Mouse (Mus musculus) spleen, postnatal 10 days (tissue): ENCODE results near the gene Kctd11.
"Not testable (repeated sequence)": the region's sequence is repeated elsewhere in the genome, so short reads cannot be mapped to it uniquely, and the experiment has no call there.

Source experiments
- DNase-seq, 2 experiments: peaks; one replicate each; pipeline ENCODE4 v3.0.0; 2021 to 2022; ENCODE audit warnings: low spot score in 2 of 2

Kctd11 gene

DNA sequence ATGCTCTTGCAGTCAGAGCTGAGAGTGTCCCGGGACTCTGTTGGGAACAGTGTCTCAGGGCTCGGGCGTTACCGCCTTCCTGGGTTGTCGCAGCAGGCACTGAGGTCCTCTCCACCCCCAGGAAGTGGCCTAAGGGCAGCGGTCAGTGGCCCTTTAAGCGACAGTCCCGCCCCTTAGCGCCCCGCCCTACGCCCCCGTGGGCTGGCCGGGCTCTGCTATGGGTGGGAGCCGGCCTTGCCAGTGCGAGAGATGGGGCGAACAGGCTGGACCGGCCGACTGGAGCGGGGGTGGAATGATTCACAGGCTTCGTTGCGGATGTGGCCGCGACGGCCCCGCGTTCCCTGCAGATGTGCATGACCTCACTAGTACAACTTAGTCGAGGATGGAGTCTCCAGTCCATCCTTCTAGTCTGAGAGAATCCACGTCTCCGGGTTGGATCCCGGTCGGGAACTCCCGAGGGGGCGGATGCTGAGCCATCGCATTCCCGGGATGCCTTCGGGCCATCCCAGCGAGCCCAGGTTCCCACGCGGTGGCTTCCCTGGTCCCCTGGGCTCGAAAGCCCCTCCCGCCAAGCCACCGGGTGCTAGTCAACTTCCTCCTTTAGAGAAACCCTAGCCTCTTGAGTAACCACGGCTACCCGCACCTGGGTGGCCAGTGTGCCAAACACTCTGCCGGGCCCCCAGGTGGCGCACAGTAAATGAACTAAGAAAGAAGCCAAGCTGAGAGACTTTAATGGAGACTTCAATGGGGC is at the start of gene Kctd11:
TSS of gene Kctd11 (minus strand) at position 554 of the 751 bp plus-strand sequence.
- DNase-seq = peak; percentile 77 to 85

DNA sequence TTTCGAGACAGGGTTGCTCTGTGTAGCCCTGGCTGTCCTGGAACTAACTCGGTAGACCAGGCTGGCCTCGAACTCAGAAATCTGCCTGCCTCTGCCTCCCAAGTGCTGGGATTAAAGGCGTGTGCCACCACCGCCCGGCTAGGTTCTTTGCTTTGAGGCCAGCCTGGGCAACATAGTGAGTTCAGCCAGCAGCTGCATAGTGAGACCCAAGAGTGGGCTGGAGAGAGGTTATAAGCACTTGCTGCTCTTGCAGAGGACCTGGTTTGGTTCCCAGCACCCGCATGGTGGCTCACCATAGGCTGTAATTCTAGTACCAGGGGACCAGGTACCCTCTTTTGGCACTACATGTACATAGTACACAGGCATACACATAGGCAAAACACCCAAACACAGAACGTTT is 49.0 kb upstream of the Kctd11 start:
- DNase-seq = not testable (repeated sequence)

DNA sequence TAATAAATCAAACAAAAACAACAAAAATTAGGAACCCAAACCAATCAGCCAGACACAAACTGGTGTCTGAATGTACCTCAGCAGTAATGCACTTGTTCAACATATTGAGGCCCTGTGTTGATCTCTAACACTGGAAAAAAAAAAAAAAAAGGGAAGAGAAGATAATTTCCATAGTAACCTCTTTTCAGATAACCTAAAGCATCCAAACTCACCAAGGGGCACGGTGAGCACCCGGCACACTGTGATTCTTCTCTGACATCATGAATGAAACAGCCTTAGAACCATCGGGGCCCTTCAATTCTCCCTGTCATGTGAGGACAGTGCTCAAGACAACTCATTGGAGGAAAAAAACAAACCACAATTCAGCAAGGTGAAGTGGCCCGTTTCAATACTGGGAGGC is 48.5 kb upstream of the Kctd11 start:
- no peak for DNase-seq

DNA sequence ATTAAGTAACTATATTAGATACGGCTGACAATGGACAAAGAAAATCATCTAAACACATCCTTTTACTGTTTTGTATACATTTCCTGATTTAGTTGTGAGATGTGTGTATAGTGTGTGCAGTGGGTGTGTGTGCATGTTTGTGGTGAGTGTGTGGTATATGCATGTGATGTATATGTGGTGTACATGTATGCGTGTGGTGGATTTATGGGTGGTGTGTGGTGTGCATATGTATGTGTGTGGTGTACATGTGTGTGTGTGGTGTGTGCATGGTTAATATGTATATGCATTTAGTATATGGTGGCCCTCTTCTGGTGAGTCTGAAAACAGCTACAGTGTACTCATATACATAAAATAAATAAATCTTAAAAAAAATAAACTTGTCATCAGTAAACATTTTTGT is 46.3 kb upstream of the Kctd11 start:
- DNase-seq = no peak

DNA sequence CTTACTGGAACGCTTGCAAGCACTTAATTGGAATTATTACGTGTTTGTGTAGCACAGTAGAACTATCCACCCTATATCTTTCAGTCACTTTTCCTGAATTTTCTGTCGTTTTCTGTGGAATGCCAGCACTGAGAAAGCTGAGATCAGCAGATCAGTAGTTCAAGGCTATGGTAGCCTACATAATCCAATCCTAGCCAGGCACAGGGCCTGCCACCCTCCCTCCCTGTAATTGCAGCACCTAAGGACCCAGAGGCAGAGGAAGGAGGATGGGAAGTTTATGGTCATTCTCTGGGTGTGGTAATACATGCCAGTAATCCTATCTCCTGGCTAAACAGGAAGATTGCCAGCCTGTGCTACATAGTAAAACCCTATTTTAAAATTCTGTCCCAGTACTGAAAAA is 41.6 kb upstream of the Kctd11 start:
- no peak for DNase-seq

DNA sequence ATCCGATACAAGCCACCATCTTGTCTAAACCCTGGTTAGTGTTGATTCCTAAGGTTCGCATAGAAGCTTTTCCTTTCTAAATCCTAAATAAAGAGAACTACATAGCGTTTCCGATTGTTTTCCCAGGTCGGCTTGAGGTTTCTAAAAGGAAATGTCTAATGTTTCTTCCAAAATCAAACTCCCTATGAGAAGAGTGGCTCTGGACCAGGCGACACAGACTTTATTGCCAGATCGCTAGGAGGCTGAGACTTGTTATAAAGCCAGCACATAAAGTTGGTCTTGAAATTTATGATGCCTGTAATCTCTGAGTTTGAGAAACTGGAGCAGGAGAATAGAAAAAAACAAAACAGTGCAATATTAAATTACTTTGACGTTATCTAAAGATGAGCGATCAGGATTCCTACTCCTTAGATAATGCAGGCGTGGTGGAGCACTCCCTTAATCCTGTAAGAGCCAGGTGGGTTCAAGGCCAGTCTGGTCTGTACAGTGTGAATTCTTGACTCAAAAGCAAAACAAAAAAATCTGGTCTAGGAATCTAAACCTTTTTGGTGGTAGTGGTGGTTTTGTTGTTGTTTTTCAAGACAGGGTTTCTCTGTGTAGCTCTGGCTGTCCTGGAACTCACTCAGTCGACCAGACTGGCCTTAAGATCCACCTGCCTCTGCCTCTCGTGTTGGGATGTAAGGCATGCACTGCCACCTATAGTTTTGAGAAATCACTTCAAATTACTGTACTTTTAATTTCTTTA is 41.0 kb upstream of the Kctd11 start:
- DNase-seq = no peak

DNA sequence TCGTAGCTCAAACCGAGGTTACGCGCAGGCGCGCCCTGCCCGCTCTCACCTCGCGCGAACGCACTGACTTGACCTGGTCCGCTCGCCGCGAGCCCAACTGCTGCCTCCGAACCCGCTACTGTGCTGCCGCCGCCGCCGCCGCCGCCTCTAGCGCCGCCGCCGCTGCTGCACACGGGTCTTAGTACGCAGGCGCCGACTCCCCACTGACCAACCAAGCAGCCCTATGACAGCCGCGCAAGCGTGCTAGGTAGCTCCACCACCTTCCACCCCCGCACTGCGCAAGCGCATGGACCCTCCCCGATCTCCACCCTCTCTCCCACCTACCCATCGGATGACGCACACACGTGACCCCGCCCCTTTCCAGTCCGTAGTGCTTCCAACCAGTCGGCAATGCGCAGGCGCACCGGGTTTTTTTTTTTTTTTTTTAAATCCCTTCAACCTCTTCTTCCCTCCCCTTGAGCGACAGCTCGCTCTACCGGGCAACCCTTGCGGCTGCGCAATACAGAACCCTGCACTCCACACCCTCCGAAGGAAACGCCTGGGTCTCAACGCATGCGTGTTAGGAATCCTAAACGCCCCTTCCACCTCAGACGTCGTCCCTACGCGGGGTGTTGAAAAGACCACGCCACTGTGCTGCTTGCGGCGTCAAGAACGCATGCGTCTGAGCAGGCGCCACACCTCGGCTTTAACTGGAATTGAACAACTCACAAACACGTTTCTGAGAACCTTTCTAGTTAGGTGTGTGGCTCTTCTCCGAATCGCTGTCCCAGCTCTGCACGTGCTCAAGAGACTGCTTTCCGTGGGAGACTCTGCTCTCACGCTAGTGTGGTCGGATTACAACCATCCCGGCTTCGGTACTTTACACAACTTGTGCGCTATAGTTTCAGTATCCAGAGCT is 40.2 kb upstream of the Kctd11 start, which contains the start of gene Eif5a:
TSS of gene Eif5a (minus strand) at position 845 of the 898 bp plus-strand sequence.
- peak; percentile 100 for DNase-seq

DNA sequence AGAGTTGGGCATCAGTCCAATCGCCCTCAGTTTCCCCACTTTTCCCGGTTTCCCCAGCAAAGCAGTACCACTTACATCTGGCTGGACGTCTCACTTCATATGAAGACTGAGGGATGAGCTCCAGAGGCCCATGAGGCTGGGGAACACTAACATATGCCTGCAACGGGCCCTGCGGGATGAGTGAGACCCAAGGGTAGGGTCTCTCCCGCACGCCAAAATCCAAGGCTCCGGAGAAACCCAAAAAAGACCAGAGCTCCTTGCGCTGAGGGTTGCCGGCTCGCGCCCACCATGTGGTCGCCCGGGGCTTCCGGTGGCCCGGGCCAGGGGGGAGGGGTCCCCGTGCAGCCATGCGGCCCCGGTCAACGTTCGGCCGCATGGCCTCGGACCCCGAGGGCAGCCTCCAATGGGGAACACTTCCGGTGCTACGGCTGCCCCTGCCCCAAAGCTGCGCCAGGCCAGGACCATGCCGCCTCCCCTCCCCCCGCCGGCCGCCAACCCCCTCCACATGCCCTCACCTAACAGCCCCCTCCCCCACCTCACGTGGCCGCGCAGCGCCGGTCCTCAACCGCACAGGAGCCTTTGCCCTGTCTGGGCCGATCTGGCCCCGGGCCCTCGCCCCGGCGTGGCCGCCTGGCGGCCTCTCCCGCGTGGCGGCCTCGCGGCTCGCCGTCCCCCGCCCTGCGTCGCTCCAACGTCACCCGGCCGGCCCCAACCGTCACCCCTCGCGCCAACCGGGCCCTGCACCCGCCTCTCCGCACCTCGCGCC is 39.2 kb upstream of the Kctd11 start:
- peak in 1 of 2 experiments; percentile 66 for DNase-seq

DNA sequence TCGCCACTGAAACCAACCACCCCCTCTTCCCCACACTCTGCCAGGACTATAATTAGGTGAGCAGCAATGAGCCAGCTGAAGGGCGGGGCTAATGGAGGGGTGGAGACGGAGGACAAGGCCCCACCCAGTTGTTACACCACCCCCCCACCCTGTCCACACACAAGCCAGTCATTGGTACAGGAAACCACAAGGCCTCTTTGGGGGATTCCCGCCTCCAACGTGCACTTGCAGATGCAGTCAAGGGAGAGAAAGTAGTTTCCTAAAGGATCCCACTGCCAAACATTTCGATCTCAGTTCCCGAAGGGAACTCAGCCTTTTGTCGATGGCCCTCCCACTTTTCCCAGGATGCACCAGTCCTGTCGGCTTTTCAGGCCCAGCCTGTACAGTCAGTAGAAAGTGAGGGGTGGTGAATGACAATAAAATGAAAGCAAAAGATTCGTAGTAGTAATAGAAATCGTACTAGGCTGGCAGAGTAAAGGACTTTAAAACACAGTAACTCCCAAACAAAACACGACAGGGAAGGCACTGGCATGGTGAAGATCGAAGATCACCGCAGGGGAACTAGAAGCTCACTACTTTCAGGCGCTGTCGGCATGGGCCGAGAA is 38.6 kb upstream of the Kctd11 start:
- peak; percentile 88 to 94 for DNase-seq

DNA sequence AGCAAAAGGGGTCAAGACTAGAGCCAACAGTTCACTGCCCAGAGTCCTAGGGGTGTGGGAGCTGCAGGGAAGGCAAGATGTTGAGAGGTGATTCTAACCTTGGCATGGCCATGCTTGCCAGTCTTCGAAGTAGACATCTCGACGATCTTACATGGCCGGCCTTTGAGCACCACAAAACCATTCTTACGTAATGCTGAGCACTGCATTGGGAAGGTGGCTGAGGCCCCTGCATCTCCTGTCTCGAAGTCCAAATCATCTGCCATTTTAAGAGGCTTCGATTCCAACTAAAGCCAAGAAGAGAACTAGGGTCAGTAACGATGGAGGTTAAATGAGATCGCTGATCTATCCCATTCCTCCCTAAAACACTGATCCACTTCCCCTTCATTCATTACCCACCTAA is 37.8 kb upstream of the Kctd11 start:
- DNase-seq = peak in 1 of 2 experiments; percentile 31

DNA sequence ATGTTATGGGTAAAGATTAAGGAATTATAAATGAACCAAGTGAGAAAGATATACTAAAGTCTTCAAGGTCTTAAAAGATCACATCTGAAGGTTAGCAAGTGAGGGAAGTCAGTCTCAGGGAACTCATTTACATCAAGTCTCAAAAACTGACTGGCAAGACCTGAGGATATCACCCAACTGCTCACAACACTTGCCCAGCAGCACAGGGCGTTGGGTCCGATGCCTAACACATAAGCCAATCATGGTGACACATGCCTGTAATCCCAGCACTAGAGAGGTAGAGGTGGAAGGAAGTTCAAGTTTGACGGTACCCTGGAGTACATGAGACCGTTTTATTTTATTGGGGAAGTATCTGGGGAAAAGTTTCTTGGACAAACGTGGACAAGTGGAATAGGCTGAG is 36.9 kb upstream of the Kctd11 start:
- no peak for DNase-seq

DNA sequence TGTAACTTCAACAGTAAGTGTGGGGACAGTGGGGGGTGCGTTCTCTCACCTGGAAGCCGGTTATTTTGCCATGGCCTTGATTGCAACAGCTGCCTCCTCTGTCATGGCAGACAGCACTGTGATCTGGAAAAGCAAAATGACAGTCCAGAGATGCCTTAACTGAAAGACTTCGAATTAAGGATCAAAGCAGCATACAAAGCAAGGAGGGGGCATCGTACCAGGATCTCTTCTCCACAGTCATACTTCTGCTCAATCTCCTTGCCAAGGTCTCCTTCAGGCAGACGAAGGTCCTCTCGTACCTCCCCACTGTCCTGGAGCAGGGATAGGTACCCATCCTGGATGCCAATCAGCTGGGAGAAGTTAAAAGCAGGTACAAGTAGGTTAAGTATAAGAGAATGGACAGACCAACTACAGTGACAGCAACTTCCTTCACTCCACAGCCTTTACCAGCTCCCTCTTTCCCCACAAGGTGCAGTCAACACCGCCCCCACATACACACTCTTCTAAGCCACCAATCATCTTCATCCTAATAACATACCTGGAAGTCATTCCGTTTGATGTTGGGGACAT is 36.3 kb upstream of the Kctd11 start:
- peak in 1 of 2 experiments; percentile 23 for DNase-seq

DNA sequence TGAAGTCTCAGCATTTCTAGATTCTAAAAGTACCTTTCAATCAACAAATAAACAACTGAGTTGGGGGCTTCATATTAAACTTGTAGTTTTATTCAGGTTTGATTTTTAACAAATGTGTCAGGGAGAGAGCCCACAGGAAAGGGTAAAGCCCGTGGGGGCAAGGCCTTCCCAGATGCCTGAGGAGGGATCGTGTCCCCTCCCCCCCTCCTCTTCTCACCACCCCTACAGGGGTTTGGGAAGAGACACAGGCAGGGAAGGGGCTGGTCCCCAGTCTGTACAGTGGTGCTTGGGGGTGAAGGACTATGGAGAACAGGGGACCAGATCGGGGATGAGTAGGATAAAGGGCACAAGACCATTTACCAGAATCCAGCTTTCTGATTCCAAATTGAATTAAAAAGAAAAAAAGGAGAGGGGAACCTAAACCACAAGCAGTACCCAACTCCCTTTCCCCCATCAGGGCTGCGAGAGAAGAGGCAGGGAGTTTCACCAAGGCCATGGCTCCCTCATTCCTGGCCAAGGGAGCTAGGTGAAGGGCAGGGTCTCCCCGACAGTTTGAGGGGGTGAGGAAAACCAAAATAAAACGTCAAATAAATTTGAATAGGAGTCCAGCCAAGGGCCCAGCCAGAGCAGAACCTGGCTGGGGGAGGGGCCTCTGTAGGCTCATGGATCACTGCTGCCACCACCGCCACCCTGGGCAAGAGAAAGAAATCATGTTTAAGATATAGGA is 35.6 kb upstream of the Kctd11 start:
- DNase-seq = peak in 1 of 2 experiments; percentile 40

DNA sequence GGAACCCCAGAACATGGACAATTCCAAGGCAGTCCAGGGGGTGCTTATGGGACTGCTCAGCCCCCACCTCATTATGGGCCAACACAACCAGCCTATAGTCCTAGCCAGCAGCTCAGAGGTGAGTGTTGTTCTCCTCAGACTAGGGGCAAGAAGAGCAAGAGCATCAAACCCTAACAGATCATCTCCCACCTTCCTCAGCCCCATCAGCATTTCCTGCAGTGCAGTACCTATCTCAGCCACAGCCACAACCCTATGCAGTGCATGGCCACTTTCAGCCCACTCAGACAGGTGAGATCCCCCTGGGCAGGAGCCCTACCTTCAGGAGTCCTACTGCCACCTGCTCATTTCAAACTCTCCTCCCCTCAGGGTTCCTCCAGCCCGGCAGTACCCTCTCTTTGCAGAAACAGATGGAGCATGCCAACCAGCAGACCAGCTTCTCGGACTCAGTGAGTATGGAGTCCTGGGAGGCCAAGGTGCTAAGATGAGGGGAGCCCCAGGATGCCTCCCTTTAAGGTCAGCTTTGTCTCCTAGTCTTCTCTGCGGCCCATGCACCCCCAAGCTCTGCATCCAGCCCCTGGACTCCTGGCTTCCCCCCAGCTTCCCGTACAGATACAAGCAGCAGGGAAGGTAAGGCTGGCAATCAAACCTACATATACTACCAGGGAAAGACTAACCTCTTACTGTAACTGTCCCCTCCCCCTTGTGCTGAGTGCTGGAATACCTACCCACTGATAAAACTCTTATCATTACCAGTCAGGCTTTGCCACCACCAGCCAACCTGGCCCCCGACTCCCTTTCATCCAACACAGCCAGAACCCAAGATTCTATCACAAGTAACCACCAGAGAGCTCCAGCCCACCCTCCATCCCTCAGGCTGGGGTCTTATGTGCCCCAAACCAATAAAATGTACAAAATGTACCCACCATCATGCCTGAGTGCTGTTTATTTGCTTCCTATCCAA is 34.7 kb upstream of the Kctd11 start:
- DNase-seq = peak; percentile 59 to 62

DNA sequence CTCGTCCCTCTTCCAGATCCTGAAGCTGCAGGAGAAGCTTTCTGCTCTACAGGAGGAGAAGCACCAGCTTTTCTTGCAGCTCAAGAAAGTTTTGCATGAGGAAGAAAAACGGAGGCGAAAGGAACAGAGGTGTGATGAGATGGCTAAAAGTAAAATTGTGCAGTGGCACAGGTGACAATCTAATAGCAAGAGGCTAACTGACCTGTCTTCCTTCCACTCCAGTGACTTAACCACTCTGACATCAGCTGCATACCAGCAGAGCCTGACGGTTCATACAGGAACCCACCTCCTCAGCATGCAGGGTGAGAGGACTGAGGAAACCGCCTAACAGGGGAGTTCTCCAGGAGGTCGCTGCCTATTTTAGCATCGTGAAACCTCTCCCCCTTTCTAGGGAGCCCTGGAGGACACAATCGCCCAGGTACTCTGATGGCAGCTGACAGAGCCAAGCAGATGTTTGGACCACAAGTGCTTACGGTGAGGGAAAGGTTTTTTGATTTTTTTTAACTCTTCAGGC is 33.8 kb upstream of the Kctd11 start:
- DNase-seq = peak in 1 of 2 experiments; percentile 35

DNA sequence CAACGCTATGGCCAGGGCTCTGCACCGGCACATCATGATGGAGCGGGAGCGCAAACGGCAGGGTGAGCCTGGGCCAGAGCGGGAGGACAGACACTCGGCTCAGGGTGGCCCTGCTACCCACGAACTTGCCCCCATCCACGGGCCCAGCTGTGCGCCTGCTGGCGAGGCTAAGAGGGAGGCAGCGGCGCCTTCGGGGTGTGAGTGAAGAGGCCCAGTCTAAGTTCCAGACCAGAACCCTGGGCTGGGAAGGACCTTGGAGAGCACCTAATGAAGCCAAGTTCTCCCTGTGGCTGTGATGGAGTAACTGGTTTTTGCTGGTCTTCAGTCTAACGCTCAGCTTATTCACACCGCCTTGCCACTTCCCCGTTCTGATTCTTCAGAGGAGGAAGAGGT is 33.2 kb upstream of the Kctd11 start:
- DNase-seq = peak in 1 of 2 experiments; percentile 66

DNA sequence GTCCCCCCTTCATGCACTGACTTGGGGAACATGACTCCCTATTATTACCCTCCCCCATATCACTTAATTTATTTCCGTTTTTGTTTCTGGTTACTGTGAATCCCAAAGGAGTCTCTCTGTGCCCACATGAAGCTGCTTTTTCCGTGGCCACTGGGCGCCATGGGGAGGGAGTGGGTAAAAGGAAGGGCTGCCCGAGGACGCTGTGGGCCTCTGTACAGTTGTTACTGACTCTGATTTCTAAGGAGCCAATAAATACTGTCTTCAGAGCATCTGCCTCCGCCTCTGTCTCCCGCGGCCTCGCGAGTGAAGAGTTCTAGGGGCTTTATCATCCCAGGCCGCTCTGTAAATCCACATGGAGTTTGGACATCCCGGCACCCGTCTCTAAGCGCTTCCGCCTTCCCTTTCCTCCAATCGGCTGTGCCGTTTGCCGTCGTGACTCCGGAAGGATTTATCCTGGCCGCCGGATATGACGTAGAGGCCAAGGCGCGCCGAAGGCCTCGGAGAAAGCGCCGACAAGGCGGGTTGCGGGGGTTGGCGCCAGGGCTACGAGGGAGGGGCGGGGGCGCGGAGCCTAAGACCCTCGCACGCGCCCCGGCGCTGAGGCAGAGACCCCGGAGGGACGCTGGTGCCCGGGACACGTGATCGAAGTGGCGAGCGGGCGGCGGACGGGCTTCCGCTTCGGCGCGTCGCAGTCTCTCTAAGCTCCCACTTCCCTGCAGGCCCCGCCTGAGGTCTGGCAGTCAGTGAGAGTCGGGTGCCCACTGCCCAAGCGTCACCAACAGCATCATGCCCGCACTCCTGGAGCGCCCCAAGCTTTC is 32.6 kb upstream of the Kctd11 start, which contains the start of gene Gps2:
TSS of gene Gps2 (plus strand) at position 335 of the 818 bp plus-strand sequence.
- DNase-seq = peak; percentile 88 to 93
